Mouse (Mus musculus) heart, embryonic 13.5 days (tissue): ENCODE measurements around the gene Zg16. TPM values are rescaled to one million over a fixed set of nuclear protein-coding genes. Genes with fewer than 3 reads are reported as not detected.

Experiments
- ATAC-seq: fragments of 200-750 bp; cut with Nextera tagmentation; 2 replicates; pipeline ENCODE4 v1.8.0; 2017; ENCODE audit warnings: moderate TSS enrichment; ENCODE audit not compliant: insufficient number of reproducible peaks, low FRiP score, low TSS enrichment; ENCODE audit errors: extremely low read depth
- H3K27ac ChIP-seq: fragments of 300-500 bp; sonication (generic); replicated peaks from 2 replicates; pipeline ENCODE4 v1.5.1; 2015; ENCODE audit warnings: moderate library complexity, mild to moderate bottlenecking, inconsistent platforms
- H3K27me3 ChIP-seq: fragments of 300-500 bp; sonication (generic); replicated peaks from 2 replicates; pipeline ENCODE4 v1.6.1; 2015; ENCODE audit warnings: mild to moderate bottlenecking, inconsistent platforms
- H3K36me3 ChIP-seq: fragments of 300-500 bp; sonication (generic); 2 replicates; pipeline ENCODE4 v1.6.1; 2015; ENCODE audit warnings: mild to moderate bottlenecking, inconsistent platforms
- H3K4me1 ChIP-seq: fragments of 300-500 bp; sonication (generic); 2 replicates; pipeline ENCODE4 v1.6.1; 2015; ENCODE audit warnings: inconsistent platforms
- H3K4me2 ChIP-seq: fragments of 300-500 bp; sonication (generic); 2 replicates; pipeline ENCODE4 v1.6.1; 2015; ENCODE audit warnings: inconsistent platforms, mild to moderate bottlenecking, moderate library complexity
- H3K4me3 ChIP-seq: fragments of 300-500 bp; sonication (generic); 2 replicates; pipeline ENCODE4 v1.5.1; 2015; ENCODE audit warnings: moderate library complexity, mild to moderate bottlenecking, inconsistent platforms
- H3K9ac ChIP-seq: fragments of 300-500 bp; sonication (generic); 2 replicates; pipeline ENCODE4 v1.6.1; 2015; ENCODE audit warnings: inconsistent platforms, mild to moderate bottlenecking, moderate library complexity
- H3K9me3 ChIP-seq: fragments of 300-500 bp; sonication (generic); 2 replicates; pipeline ENCODE4 v1.6.1; 2016; ENCODE audit warnings: inconsistent platforms
- WGBS: fragments of 180-500 bp; shearing (Covaris S2); methylation state at CpG from one replicate; pipeline ENCODE4 v1.1.7; 2015; ENCODE audit warnings: mixed read lengths; 5-methylcytosine and 5-hydroxymethylcytosine counted together
- polyA plus RNA-seq: library from polyadenylated mRNA; unstranded; fragments of >200 nt; fragmentation: Nextera tagmentation; extraction: Ambion mirVana; gene quantifications from 2 replicates; pipeline ENCODE4 v1.2.1, GENCODE M21; 2015

Zg16 gene
- polyA plus RNA-seq, 1 experiment from 2014 or later = not detected

DNA sequence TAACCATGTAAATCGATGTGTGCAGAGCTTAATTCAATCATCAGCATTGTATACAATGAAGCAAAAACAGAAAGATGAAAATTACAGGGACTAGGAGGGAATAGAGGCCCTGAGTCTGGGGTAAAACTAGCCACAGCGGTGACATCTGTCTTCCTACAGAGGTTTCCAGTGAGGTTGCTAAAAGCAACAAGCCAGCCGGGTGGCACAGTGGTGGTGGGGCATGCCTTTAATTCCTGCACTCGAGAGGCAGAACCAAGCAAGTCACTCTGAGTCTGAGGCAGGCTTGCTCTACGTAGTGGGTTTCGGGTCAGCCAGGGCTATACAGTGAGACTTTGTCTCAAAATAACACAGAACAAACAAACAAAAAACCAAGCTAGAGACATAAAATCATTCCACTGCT, 15.0 kb upstream of the Zg16 start:
- no peak overlapping the region for H3K4me2 ChIP-seq
- 58% methylated on average over 6 of the region's 6 CpGs for WGBS
- no peak for ATAC-seq

DNA sequence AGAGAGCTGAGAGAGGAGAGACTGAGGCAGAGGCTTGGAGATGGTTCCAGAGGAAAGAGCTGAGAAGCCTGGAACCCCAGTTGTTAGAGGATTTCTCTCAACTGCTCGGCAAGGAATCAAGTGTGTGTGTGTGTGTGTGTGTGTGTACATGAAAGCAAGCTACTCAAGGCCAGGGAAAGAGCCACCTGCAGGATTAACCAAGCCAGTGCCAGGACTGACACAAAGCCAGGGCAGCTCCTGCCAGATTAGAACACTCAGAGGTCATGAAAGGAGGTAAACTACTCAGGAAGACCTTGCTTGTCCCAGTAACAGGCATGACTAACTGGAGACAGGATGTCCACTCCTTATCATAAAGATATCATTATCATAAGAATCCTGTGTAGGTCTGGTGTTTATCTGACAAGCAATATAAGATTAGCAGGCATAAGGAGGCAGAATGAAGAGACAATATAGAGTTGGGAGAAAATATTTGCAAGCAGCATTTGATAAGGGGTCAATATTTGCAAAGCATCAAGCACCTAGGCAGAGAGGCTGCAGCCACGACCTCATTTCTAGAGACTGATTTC, 14.4 kb upstream of the Zg16 start:
- Histone ChIP-seq H3K27ac (no peak overlapping the region), H3K4me2 (no peak overlapping the region), H3K9ac (peak overlapping the region; percentile 24; the same call in 1 of the 2 replicates), H3K9me3 (no peaks in the 10 kb centered on the region), H3K4me3 (no peak overlapping the region), H3K27me3 (peaks cover 11% of the 10 kb centered on the region; the same call in 1 of the 2 replicates), H3K4me1 (no peaks in the 10 kb centered on the region; the same call in 1 of the 2 replicates), H3K36me3 (no peaks in the 10 kb centered on the region)
- ATAC-seq = no peak
- 6% methylated on average over 2 of the region's 2 CpGs for WGBS

More for the DNA sequence above, 15.0 kb upstream of the Zg16 start:
- 0 out of 2 replicates have a peak overlapping the region, but pooled peaks have one; percentile 24 for H3K9ac ChIP-seq
- no peaks in the 10 kb centered on the region for H3K9me3 ChIP-seq
- H3K36me3 ChIP-seq = no peaks in the 10 kb centered on the region
- no peak overlapping the region for H3K27ac ChIP-seq
- H3K4me3 ChIP-seq = no peak overlapping the region
- no peaks in the 10 kb centered on the region; the same call in 1 of the 2 replicates for H3K4me1 ChIP-seq
- H3K27me3 ChIP-seq = peaks cover 14% of the 10 kb centered on the region

GRCm38 (mm10) chr7:127099528-127099927, 12.4 kb upstream of the Zg16 start:
- H3K4me2 ChIP-seq = no peak overlapping the region
- H3K9ac ChIP-seq = no peak overlapping the region
- no peaks in the 10 kb centered on the region for H3K9me3 ChIP-seq
- no peaks in the 10 kb centered on the region for H3K27me3 ChIP-seq
- H3K36me3 ChIP-seq = no peaks in the 10 kb centered on the region
- no peaks in the 10 kb centered on the region; the same call in 1 of the 2 replicates for H3K4me1 ChIP-seq
- H3K27ac ChIP-seq = no peak overlapping the region
- WGBS = 79% methylated on average over 4 of the region's 4 CpGs
- ATAC-seq = no peak
- H3K4me3 ChIP-seq = no peak overlapping the region

DNA sequence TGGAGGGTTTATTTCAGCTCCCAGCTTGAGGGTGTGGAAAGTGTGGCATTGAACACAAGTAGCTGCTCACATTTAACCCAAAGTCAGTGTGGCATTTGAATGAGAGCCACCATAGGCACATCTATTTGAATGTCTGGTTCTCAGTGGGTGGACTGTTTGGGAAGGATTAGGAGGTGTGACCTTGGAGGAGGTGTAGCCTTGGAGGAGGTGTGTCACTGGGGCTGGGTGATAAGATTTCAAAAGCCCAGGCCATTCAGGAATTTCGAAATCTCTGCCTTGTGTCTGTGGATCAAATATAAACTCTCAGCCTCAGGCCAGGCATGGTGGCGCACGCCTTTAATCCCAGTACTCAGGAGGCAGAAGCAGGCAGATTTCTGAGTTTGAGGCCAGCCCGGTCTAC, 11.8 kb upstream of the Zg16 start:
- Histone ChIP-seq H3K36me3 (no peaks in the 10 kb centered on the region), H3K9ac (no peak overlapping the region), H3K4me3 (no peak overlapping the region), H3K9me3 (no peaks in the 10 kb centered on the region), H3K27ac (no peak overlapping the region), H3K27me3 (no peaks in the 10 kb centered on the region), H3K4me2 (no peak overlapping the region), H3K4me1 (no peaks in the 10 kb centered on the region)
- no peak for ATAC-seq
- WGBS = 85% methylated on average over 4 of the region's 4 CpGs

- Histone ChIP-seq H3K27me3 (no peaks in the 10 kb centered on the region), H3K4me3 (no peak overlapping the region), H3K9ac (no peak overlapping the region), H3K4me1 (no peaks in the 10 kb centered on the region), H3K9me3 (no peaks in the 10 kb centered on the region), H3K27ac (no peak overlapping the region), H3K36me3 (no peaks in the 10 kb centered on the region), H3K4me2 (no peak overlapping the region)
- ATAC-seq = no peak
- WGBS = 78% methylated on average over 5 of the region's 5 CpGs
Measured at GRCm38 (mm10) chr7:127098521-127098920, 11.4 kb upstream of the Zg16 start.

DNA sequence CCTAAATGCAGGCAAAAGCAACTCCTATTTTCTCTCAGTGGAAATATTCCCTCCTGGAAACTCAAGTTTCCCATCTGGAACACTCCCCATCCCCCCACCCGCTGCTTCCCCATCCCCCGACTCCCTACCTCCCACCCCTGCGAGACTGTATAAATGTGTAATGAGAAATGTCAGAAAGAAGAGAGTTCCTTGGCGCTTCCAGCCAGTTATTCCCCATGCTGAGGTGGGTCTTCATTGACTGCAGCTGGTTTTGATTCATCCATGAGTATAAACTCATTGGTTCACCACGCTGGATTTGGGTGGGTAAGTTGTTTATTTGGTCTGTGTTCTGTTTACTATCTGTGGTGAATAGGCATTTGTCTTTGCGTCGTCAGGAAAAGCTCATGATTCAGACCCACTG, 9.3 kb upstream of the Zg16 start:
- WGBS = 72% methylated on average over 7 of the region's 7 CpGs
- Histone ChIP-seq H3K27ac (no peak overlapping the region), H3K9me3 (no peaks in the 10 kb centered on the region), H3K9ac (no peak overlapping the region), H3K4me3 (no peak overlapping the region), H3K4me1 (no peaks in the 10 kb centered on the region; the same call in 1 of the 2 replicates), H3K27me3 (no peaks in the 10 kb centered on the region), H3K36me3 (no peaks in the 10 kb centered on the region), H3K4me2 (no peak overlapping the region)
- no peak for ATAC-seq

DNA sequence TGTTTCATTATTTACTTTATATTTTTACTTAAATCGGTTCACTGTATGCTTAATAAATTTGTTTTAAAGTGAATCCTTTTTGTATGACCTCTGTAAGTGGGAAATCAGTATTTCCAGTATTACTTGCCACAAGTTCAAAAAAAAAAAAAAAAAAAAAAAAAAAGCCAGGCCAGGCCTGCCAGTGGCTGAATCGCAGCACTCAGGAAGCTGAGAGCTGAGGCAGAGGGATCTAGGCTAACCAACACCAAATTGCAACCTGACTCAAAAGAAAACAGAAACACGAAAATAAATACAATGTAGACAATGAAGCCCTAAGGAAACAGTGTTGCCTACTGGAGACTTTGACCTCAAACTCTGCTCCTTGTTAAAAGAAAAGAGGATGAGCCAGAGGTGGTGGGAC, 6.8 kb upstream of the Zg16 start:
- Histone ChIP-seq H3K4me3 (no peak overlapping the region), H3K9ac (no peak overlapping the region), H3K27me3 (no peaks in the 10 kb centered on the region), H3K9me3 (no peaks in the 10 kb centered on the region), H3K4me1 (peaks cover 7% of the 10 kb centered on the region), H3K36me3 (no peaks in the 10 kb centered on the region), H3K4me2 (no peak overlapping the region), H3K27ac (no peak overlapping the region)
- WGBS = 73% methylated on average over 3 of the region's 3 CpGs
- no peak for ATAC-seq

- 57% methylated on average over 16 of the region's 16 CpGs for WGBS
- peak within 1 kb of the TSS; percentile 48 for H3K4me2 ChIP-seq
- no peaks in the 10 kb centered on the region for H3K9me3 ChIP-seq
- no peak within 1 kb of the TSS for H3K27ac ChIP-seq
- H3K36me3 ChIP-seq = no peaks in the 10 kb centered on the region
- no peak; the same call in 1 of the 2 replicates for ATAC-seq
- peak within 1 kb of the TSS; percentile 38; the same call in 1 of the 2 replicates for H3K9ac ChIP-seq
- no peaks in the 10 kb centered on the region for H3K27me3 ChIP-seq
- H3K4me1 ChIP-seq = peaks cover 10% of the 10 kb centered on the region
- H3K4me3 ChIP-seq = peak within 1 kb of the TSS; percentile 25; the same call in 1 of the 2 replicates
Measured at GRCm38 (mm10) chr7:127091114-127091896, 4.2 kb upstream of the Zg16 start, which contains the start of gene AI467606. TSS of gene AI467606 (plus strand) at chr7:127091359.

DNA sequence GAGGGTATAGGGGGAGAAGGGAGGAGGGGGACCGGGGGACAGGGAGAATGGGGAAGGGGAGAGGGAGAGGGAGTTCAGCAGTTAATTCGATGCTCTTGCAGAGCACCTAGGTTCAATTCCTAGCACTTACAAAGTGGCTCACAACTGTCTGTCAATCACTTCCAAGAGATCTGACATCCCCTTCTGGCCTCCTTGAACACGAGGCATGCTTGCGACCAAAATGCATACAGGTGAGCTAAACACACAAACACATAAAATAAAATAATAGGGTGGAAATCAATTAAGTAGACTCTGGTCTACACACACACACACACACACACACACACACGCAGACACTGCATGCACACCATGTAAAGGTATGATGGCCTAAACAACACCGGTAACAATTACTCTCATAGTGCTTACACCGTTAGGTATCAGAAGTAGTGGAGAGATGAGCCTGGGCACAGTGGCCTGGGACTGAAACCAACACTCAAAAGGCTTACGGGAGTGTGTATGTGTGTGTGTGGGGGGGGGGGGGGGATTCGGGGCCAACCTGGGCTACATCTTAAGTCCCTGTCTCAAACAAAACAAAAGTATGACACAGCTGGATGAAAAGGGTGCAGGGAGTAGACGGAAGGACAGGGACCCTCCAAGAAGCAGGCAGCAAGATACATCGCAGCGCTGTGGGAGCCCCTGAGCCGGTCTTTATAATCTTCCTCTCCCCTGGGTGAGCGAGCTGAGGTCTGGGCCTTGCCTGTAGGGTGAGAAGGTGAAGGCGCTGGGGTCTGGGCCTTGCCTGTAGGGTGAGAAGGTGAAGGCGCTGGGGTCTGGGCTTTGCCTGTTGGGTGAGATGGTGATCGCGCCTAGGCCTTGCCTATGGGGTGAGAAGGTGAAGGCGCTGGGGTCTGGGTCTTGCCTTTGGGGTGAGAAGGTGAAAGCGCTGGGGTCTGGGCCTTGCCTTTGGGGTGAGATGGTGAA, 3.3 kb upstream of the Zg16 start:
- Histone ChIP-seq H3K27me3 (no peaks in the 10 kb centered on the region), H3K27ac (no peak overlapping the region), H3K4me3 (no peak overlapping the region), H3K36me3 (no peaks in the 10 kb centered on the region), H3K9me3 (no peaks in the 10 kb centered on the region), H3K4me1 (peaks cover 10% of the 10 kb centered on the region), H3K4me2 (peak overlapping the region; percentile 48; the same call in 1 of the 2 replicates), H3K9ac (no peak overlapping the region)
- ATAC-seq = no peak
- WGBS = 82% methylated on average over 20 of the region's 20 CpGs

GRCm38 (mm10) chr7:127088901-127089845, 2.0 kb upstream of the Zg16 start:
- Histone ChIP-seq H3K4me2 (peak overlapping the region; percentile 63), H3K4me1 (peaks cover 10% of the 10 kb centered on the region), H3K9ac (peak overlapping the region; percentile 69), H3K27ac (no peak overlapping the region), H3K9me3 (no peaks in the 10 kb centered on the region), H3K36me3 (no peaks in the 10 kb centered on the region), H3K4me3 (peak overlapping the region; percentile 35), H3K27me3 (no peaks in the 10 kb centered on the region)
- WGBS = 21% methylated on average over 27 of the region's 27 CpGs
- ATAC-seq = no peak
